In genomic region chr8:8997621-8998020, GRCm38 (mm10) we compare ENCODE assay signal across 17 mouse cellular contexts.
"Had no signal": no experiment of that assay in that cellular context is flagged by ENCODE, and none has a peak within 500 bp of the region (broad histone marks: within the 10 kb centered on the region; RNA-seq: fewer than 3 reads in every experiment).

No protein-coding gene starts in this region.

- H3K4me3 ChIP-seq: intestine, embryonic 15.5 days; limb, embryonic 10.5 days; limb, embryonic 13.5 days; liver, embryonic 12.5 days; liver, embryonic 15.5 days; midbrain, embryonic 12.5 days; midbrain, embryonic 15.5 days; neural tube, embryonic 12.5 days; neural tube, embryonic 15.5 days had no signal

- H3K36me3 ChIP-seq: intestine, embryonic 15.5 days; limb, embryonic 10.5 days; limb, embryonic 13.5 days; liver, embryonic 12.5 days; liver, embryonic 15.5 days; midbrain, embryonic 12.5 days; midbrain, embryonic 15.5 days; neural tube, embryonic 12.5 days; neural tube, embryonic 15.5 days had no signal

- H3K9me3 ChIP-seq: intestine, embryonic 15.5 days; limb, embryonic 10.5 days; limb, embryonic 13.5 days; liver, embryonic 12.5 days; liver, embryonic 15.5 days; midbrain, embryonic 12.5 days; midbrain, embryonic 15.5 days; neural tube, embryonic 12.5 days; neural tube, embryonic 15.5 days had no signal

- DNase-seq: liver; lung, adult 18-20 months; lung, postnatal 14 days; right cerebral cortex, adult 18-20 months; right cerebral cortex, postnatal 14 days; right cerebral cortex, postnatal 4 days; thymus, postnatal 25 days had no signal

- H3K9ac ChIP-seq: intestine, embryonic 15.5 days; limb, embryonic 13.5 days; liver, embryonic 12.5 days; liver, embryonic 15.5 days; midbrain, embryonic 12.5 days; midbrain, embryonic 15.5 days; neural tube, embryonic 12.5 days; neural tube, embryonic 15.5 days had no signal

- ATAC-seq: intestine, embryonic 15.5 days; liver, embryonic 12.5 days; midbrain, embryonic 15.5 days had no signal

- H3K27me3 ChIP-seq: intestine, embryonic 15.5 days; limb, embryonic 13.5 days; midbrain, embryonic 15.5 days; neural tube, embryonic 12.5 days; neural tube, embryonic 15.5 days had no signal

- H3K4me1 ChIP-seq: liver, embryonic 12.5 days; liver, embryonic 15.5 days had no signal

- H3K4me2 ChIP-seq: intestine, embryonic 15.5 days; limb, embryonic 13.5 days; liver, embryonic 12.5 days; liver, embryonic 15.5 days; midbrain, embryonic 12.5 days; midbrain, embryonic 15.5 days; neural tube, embryonic 12.5 days; neural tube, embryonic 15.5 days had no signal

- H3K27ac ChIP-seq: intestine, embryonic 15.5 days; limb, embryonic 10.5 days; limb, embryonic 13.5 days; liver, embryonic 12.5 days; liver, embryonic 15.5 days; macrophage; midbrain, embryonic 12.5 days; midbrain, embryonic 15.5 days; neural tube, embryonic 12.5 days; neural tube, embryonic 15.5 days had no signal
